Mouse (Mus musculus) CH12.LX (cell line): ENCODE results near the gene Vmn2r47. TPM values are rescaled to one million over a fixed set of nuclear protein-coding genes. Genes with fewer than 3 reads are reported as not detected.
"Not testable (repeated sequence)": the region's sequence is repeated elsewhere in the genome, so short reads cannot be mapped to it uniquely, and the experiment has no call there.

Experiments used
- DNase-seq: peaks from one replicate; pipeline ENCODE4 v3.0.0-alpha.2; 2013; ENCODE audit errors: extremely low read depth
- H3K27ac ChIP-seq: 2 replicates; pipeline ENCODE4 v1.5.1; 2012; ENCODE audit warnings: low read depth, mild to moderate bottlenecking, control low read depth, moderate library complexity; ENCODE audit not compliant: insufficient read depth
- H3K27me3 ChIP-seq: replicated peaks from 2 replicates; pipeline ENCODE3; 2012; ENCODE audit warnings: inconsistent platforms
- H3K36me3 ChIP-seq, 2 experiments: replicated peaks in 1 of 2; 2 replicates each; pipeline versions ENCODE3 to v1.6.1; 2012; ENCODE audit warnings: inconsistent platforms in 1 of 2, low read length in 1 of 2, mild to moderate bottlenecking in 1 of 2, mixed read lengths in 1 of 2, moderate library complexity in 1 of 2; ENCODE audit not compliant: control insufficient read depth in 1 of 2, insufficient read depth in 1 of 2
- H3K4me1 ChIP-seq, 2 experiments: 2 replicates each; pipeline ENCODE4 v1.6.1; 2012; ENCODE audit warnings: inconsistent platforms in 1 of 2, moderate library complexity in 1 of 2; ENCODE audit not compliant: insufficient read depth in 2 of 2, control insufficient read depth in 1 of 2
- H3K4me2 ChIP-seq: 2 replicates; pipeline ENCODE4 v1.6.1; 2012; ENCODE audit warnings: low read depth, mild to moderate bottlenecking, control low read depth; ENCODE audit not compliant: poor library complexity, insufficient read depth, severe bottlenecking
- H3K4me3 ChIP-seq, 3 experiments: fragments of 150-350 bp in 1 of 3; sonication (generic) in 1 of 3; replicated peaks in 1 of 3; 2 replicates each; pipeline versions ENCODE3 to v1.5.1; 2011 to 2012; ENCODE audit warnings: low read depth in 2 of 3, low read length in 2 of 3, mild to moderate bottlenecking in 2 of 3, moderate library complexity in 2 of 3, control low read depth in 1 of 3, improper control_type of control experiment in 1 of 3, inconsistent platforms in 1 of 3, mixed read lengths in 1 of 3; ENCODE audit not compliant: poor library complexity in 1 of 3
- H3K79me2 ChIP-seq: replicated peaks from 2 replicates; pipeline ENCODE4 v1.6.1; 2012; ENCODE audit warnings: mild to moderate bottlenecking, moderate library complexity; ENCODE audit not compliant: control insufficient read depth, poor library complexity, insufficient read depth, severe bottlenecking; ENCODE audit errors: extremely low read depth
- H3K9ac ChIP-seq: 2 replicates; pipeline ENCODE4 v1.6.1; 2012; ENCODE audit warnings: low read depth, mild to moderate bottlenecking, control low read depth, moderate library complexity; ENCODE audit not compliant: insufficient read depth
- H3K9me3 ChIP-seq: replicated peaks from 2 replicates; pipeline ENCODE3; 2012; ENCODE audit warnings: low read length, inconsistent platforms, mixed read lengths
- dilution Hi-C: fragments of 300-500 bp; cut with MboI; formaldehyde crosslinking; loops from 2 replicates; pipeline ENCODE4 v1.14.3; 2020; ENCODE audit warnings: low sequenced_read_pairs; ENCODE audit not compliant: extremely low pct_unique_long_range_greater_than_20kb, extremely low pct_ligation_motif_present
- in situ Hi-C: fragments of 300-500 bp; cut with MboI; formaldehyde crosslinking; loops from 3 replicates; pipeline ENCODE4 v1.14.3; 2019; ENCODE audit warnings: low sequenced_read_pairs, low pct_ligation_motif_present, low pct_unique_long_range_greater_than_20kb, mixed read lengths
- polyA plus RNA-seq: library from polyadenylated mRNA; unstranded; fragments of >175 nt; gene quantifications from 2 replicates; pipeline ENCODE4 v1.2.1, GENCODE M21; 2012; ENCODE audit warnings: low read depth; ENCODE audit not compliant: insufficient read length
- total RNA-seq, 2 experiments: library from RNA; depleted of rRNA; stranded (reverse); fragments of 300-350 nt in 1 of 2; fragments of >200 nt in 1 of 2; gene quantifications; 2 replicates each; pipeline ENCODE4 v1.2.3; 2012 to 2014

The Vmn2r47 gene
- total RNA-seq (2012; rRNA removed) = not detected in 2 replicates
- not detected in 2 replicates for total RNA-seq (2014; rRNA removed)
- not detected in 2 replicates for polyA plus RNA-seq

DNA sequence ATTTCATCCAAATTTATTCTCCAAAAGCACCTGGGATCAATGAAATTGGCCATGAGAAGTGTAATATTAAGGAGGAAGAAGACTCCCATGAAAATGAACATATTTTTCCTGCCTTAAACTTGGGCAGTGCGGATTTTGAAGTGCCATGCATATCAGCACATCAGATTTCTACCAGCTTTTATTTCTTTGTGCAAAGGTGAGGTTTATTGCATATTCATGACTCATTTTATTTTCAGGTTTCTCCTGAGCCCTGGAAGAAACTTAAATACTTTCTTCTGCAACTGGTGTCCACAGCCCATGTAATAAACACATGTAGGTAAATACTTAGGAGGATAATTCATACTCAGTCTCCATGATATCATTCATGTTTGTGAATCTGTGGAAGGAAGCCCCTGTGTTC, at the start of gene Vmn2r47:
Vmn2r47 (minus strand) TSS at position 101 of the 400 bp plus-strand sequence.
- H3K27ac ChIP-seq, H3K9me3 ChIP-seq, DNase-seq, H3K4me2 ChIP-seq, H3K79me2 ChIP-seq, H3K4me1 ChIP-seq, H3K27me3 ChIP-seq, H3K36me3 ChIP-seq, H3K4me3 ChIP-seq, dilution Hi-C loops, H3K9ac ChIP-seq, in situ Hi-C loops: not testable (repeated sequence)

DNA sequence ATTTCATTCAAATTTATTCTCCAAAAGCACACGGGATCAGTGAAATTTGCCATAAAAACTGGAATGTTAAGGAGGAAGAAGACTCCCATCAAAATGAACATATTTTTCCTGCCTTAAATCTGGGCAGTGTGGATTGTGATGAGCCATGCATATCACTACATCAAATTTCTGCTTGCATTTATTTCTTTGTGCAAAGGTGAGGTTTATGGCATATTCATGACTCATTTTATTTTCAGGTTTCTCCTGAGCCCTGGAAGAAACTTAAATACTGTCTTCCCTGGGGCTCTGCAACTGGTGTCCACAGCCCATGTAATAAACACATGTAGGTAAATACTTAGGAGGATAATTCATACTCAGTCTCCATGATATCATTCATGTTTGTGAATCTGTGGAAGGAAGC, 70.7 kb downstream of the Vmn2r47 start, which contains the start of gene Vmn2r46:
Vmn2r46 (minus strand) TSS at position 101 of the 400 bp plus-strand sequence.
- H3K36me3 ChIP-seq, in situ Hi-C loops, H3K27me3 ChIP-seq, DNase-seq, dilution Hi-C loops, H3K4me3 ChIP-seq, H3K79me2 ChIP-seq, H3K9me3 ChIP-seq, H3K4me1 ChIP-seq, H3K4me2 ChIP-seq, H3K9ac ChIP-seq, H3K27ac ChIP-seq: not testable (repeated sequence)

Other genes starting within 250 kb of the Vmn2r47 start
- not detected in 2 replicates for gene Vmn2r46, start 70.8 kb downstream of the Vmn2r47 start, total RNA-seq (2012; rRNA removed)
- gene Vmn2r46, start 70.8 kb downstream of the Vmn2r47 start, total RNA-seq (2014; rRNA removed) = not detected in 2 replicates
- gene Vmn2r46, start 70.8 kb downstream of the Vmn2r47 start, polyA plus RNA-seq = not detected in 2 replicates
- not detected in 2 replicates for gene Vmn2r48, start 112.3 kb upstream of the Vmn2r47 start, total RNA-seq (2012; rRNA removed)
- not detected in 2 replicates for gene Vmn2r48, start 112.3 kb upstream of the Vmn2r47 start, total RNA-seq (2014; rRNA removed)
- not detected in 2 replicates for gene Vmn2r48, start 112.3 kb upstream of the Vmn2r47 start, polyA plus RNA-seq
- not detected in 2 replicates for gene Vmn2r49, start 150.9 kb upstream of the Vmn2r47 start, total RNA-seq (2012; rRNA removed)
- gene Vmn2r49, start 150.9 kb upstream of the Vmn2r47 start, total RNA-seq (2014; rRNA removed) = not detected in 2 replicates
- gene Vmn2r49, start 150.9 kb upstream of the Vmn2r47 start, polyA plus RNA-seq = not detected in 2 replicates
- gene Vmn2r50, start 212.0 kb upstream of the Vmn2r47 start, total RNA-seq (2012; rRNA removed) = not detected in 2 replicates
- not detected in 2 replicates for gene Vmn2r50, start 212.0 kb upstream of the Vmn2r47 start, total RNA-seq (2014; rRNA removed)
- not detected in 2 replicates for gene Vmn2r50, start 212.0 kb upstream of the Vmn2r47 start, polyA plus RNA-seq